Mouse (Mus musculus) kidney, adult 9 months (tissue): Measurements from ENCODE around the gene Pdzd3.
"Not testable (repeated sequence)": the region's sequence is repeated elsewhere in the genome, so short reads cannot be mapped to it uniquely, and the experiment has no call there.

ENCODE experiments used
- DNase-seq: peaks from one replicate; pipeline ENCODE4 v3.0.0; 2022

Pdzd3 gene

DNA sequence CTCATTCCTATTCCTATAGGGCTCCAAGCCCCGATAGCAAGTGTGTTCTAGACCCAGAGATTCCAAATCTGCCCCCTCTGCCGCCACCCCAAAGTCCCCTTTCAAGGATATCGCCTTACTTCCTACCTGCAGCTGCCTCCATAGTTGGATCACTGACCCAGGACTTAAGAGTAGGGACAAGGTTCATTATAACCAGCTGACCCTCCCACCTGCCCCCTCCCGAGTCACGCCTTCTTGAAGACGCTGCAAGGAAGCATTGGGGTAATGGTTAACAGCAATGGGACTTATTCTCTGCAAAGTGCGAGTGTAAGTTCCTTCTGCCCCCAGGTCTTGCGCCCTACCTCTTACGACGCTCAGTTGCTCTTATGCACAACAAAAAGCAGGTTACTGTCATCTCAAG lies at the start of gene Pdzd3:
TSS of gene Pdzd3 (minus strand) at position 158 of the 400 bp plus-strand sequence.
- peak; percentile 92 for DNase-seq

DNA sequence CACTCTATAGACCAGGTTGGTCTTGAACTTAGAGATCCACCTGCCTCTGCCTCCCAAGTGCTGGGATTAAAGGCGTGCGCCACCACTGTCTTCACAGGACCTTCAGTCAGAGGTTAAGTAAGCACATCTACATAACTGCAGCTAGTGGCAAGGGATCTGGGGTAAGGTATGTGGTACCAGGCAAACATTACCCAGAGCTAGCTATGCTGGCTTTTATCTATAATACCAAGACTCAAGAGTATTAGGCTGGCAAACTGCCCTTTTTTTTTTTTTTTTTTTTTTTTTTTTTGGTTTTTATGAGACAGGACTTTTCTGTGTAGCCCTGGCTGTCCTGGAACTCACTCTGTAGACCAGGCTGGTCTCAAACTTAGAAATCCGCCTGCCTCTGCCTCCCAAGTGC lies 48.7 kb upstream of the Pdzd3 start:
- not testable (repeated sequence) for DNase-seq

DNA sequence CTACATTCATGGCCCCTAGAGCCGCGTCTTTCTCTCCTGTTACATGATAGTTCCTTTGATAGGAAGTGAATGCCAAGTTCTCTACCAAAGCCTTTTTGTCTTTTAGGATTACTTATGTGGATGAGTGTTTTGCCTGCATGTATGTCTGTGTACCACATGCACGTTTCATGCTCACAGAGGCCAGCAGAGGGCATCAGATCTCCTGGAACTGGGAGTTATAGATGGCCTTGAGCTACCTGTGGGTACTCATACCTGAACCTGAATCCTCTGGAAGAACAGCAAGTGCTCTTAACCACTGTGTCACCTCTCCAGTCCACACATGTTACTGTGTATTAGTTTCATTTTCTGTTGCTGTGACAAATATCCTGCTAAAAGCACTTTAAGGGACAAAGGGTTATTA lies 41.2 kb upstream of the Pdzd3 start:
- DNase-seq = peak; percentile 76

GRCm38 (mm10) chr9:44288959-44289291 lies 37.7 kb upstream of the Pdzd3 start:
- DNase-seq = no peak

- DNase-seq = no peak
Observed at GRCm38 (mm10) chr9:44288076-44288958, 37.0 kb upstream of the Pdzd3 start, which contains the start of gene Abcg4. Abcg4 (minus strand) TSS chr9:44288615.

GRCm38 (mm10) chr9:44287401-44288075 lies 36.3 kb upstream of the Pdzd3 start:
- no peak for DNase-seq

DNA sequence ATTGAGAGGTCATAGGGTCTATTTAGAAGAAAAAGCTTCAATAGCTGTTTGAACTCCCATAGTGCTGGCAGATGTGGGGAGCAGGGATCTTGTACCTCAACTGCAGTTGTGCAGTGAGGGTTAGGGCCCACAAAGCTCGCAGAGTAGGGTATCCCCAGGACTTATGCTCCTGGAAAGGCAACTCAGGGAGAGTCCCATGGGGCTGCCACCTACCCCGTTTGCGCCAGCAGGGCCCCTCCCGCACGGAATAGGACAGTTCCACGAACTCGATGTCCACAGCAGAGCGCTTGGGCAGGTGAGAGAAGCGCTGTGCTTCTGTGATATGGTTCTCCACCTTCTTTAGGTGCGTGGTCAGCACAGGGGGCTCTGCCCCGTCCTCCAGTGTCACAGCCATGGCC lies 35.7 kb upstream of the Pdzd3 start:
- no peak for DNase-seq

DNA sequence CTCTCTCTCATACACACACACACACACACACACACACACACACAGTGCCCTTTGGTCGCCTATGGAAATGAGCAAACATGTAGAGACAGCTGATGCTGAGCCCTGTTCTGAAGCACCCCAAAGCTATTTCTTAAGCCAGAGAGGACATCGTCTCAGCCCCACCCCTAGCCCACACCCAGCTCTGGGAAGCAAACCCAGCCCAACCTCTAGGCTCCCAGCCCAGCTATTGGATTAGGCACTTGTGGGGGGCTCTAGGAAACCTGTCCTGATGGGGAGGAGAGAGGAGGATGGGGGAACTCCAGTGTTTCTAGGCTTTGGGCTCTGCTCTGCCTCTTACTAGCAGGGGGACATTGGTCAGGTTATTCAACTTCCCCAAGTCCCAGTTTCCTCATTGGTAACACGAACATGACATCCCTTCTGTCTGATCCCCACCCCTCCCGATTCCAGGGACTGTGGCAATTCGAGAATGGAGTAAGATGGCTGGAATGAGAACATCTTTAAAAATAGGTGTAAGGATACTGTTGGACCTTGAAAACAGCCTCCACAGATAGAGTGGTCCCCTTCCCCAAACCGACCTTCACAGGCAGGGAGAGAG lies 35.1 kb upstream of the Pdzd3 start:
- no peak for DNase-seq

GRCm38 (mm10) chr9:44283183-44283582 lies 31.9 kb upstream of the Pdzd3 start:
- DNase-seq = no peak

GRCm38 (mm10) chr9:44269973-44270372 lies 18.7 kb upstream of the Pdzd3 start:
- no peak for DNase-seq

DNA sequence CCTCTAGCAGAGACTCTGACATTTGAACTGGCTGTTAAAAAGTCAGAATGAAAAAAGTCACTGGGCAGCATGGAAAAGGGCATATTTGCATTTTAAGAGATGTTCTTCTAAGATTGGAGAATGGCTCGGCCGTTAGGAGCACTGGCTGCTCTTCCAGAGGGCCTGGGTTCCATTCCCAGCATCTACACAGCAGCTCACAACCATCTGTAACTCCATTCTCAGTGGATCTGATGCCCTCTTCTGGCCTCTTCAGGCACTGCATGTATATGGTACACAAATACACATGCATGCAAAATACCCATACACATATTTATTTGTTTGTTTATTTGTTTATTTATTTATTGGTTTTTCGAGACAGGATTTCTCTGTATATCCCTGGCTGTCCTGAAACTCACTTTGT lies 17.8 kb upstream of the Pdzd3 start:
- peak; percentile 61 for DNase-seq

DNA sequence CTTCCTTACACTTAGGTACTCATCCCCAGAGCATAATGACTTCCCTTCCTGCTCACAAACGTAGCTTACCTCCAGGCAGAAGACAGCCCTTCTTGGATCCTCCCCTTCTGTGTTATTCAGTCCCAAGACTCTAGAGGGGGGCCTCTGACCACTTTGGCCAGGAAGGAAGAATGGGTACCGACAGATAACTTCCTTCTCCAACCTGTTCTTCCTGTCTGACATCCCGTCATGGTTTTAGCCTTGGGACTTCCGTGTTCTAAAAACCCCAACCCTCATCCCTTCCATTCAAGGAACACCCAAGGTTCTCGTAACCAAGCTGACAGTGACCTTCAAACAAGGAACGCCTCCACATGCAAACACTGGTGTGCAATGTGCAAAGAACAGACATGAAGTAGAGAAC lies 17.2 kb upstream of the Pdzd3 start, which contains the start of gene Nlrx1:
TSS of gene Nlrx1 (minus strand) at position 168 of the 400 bp plus-strand sequence.
- no peak for DNase-seq

GRCm38 (mm10) chr9:44268027-44268360 lies 16.7 kb upstream of the Pdzd3 start:
- peak; percentile 94 for DNase-seq

DNA sequence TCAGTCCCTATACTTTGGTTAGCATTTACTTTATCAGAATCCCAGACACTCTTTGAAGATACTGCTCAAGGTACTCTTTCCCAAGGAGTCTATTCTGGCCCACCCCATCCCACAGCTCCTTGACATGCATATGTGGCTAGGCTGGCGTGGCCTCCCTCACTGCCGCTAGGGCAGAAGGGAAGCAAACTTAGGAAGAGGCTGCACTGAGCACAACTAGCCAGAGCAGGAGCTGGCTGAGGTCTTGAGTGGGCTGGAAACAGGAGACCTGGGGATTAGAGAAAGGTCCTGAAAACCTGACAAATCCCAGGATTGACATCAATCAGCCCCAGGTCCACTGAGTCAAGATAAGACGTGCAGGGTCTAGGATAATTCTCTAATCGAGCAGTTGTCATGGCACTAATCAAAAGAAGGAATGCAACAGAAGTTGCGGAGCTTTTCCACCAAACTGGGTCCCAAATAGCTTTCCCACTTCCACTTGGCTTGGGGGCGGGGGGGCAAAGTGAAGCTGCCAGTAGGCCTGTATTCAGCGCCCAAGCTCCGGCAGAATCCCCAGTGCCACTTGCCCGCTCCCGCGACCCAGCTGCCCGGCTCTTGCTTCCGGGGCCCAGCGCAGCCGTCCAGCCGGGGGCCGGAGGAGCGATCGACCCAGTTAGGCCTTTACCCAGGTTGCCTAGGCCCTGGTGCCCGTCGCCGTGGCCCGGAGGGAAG lies 16.2 kb upstream of the Pdzd3 start:
- DNase-seq = peak; percentile 39

GRCm38 (mm10) chr9:44266478-44267226 lies 15.4 kb upstream of the Pdzd3 start:
- DNase-seq = no peak

DNA sequence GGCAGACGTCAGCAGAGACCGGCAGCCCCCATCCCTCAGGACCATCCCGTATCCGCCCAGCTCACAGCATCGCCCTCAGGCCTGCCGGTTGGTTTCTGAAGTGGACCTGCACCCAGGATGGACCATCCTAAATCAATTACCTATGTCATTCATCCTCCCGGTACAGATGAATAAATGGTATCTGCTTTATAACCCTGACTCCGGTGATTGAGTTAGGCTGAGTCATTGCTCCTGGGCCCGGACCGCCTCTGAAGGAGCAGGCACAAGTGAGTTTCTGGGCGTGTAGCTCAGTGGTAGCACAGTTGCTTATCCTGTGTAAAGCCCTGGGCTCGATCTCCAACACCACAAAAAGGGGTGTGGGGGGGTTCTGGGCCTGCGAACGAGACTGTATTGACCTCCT lies 10.1 kb upstream of the Pdzd3 start:
- DNase-seq = no peak

DNA sequence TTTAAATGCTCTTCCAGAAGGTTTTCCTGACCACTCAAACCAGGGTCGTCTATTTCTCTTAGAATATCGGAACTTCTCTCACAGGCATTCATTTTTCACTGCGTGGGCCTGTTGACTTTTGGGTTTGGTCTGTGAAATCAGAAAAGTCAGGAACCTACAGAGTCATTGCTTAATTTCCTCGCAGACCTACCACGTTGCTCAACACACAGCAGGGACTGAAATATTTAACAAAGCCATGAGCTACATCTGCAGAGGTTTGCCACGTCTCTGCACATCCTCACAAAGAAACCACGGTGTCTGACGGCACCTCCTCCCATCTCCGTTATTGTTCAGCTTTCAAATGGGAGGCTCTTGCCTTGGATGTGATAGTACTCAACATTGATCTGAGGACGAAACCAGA lies 7.7 kb upstream of the Pdzd3 start:
- DNase-seq = no peak

DNA sequence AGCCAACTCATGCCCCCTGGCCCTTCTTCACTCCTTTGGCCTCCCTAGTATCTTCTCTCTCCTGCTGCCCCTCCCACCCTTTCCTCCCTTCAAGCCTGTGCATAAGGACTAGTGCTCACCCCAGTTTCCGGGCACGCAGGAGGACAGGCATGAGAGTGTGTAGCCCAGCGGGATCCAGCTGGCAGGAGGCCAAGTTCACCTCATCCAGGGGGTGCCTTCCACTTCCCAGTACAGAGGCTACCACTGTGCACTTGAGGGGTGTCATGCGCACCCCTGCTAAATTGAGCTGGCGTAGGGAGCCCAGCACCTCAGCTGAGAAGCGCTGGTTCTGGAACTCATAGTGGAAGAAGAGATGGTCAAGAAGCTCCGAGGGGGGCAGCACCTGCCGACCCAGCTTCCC lies 4.9 kb upstream of the Pdzd3 start:
- no peak for DNase-seq

DNA sequence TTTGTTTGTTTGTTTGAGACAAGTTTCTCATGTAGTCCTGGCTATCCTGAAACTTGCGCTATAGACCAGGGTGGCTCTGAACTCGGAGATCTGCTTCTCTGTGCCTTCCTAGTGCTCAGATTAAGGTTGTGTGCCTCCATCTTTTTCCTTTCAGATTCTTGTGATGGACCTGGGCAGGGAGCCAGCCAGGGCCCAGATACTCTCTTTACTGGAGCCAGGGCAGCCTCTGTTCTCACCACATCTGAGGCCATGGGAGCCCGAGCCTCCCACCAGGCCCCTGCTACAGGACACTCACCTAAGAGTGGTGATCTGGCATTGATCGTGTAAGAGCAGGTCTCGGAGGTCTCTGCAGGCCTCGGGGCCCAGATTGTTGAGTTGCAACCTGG lies 3.9 kb upstream of the Pdzd3 start:
- DNase-seq = no peak

DNA sequence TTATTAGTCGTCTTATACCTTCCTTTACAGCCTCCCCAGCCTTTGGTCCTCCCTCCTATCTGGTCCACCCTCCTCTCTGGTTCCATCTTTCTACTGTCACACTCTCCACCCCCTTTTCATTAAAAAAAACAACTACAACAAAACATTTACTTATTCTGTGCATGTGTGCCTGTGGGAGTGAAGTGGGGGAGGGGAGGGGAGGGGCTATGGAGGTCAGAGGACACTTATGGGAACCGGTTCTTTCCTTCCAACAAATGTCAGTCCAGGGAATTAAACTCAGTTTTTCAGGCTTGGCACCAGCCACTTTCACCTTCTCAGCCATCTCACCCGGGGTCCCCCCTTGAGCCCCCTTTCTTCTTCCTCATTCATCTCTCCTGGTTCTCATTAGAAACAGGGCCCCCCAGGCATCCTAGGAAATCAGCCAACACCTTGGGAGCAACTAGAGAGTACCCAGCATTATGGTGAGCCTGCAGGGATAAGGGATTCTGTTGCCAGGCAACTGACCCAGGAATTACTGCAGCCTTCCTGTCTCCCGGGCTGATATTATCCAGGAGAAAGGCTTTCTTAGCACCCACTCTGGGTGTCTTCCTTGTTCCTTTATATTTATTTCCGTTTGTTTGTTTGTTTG lies 3.4 kb upstream of the Pdzd3 start:
- DNase-seq = no peak

- no peak for DNase-seq
Observed at GRCm38 (mm10) chr9:44253441-44253840, 2.2 kb upstream of the Pdzd3 start.

GRCm38 (mm10) chr9:44250445-44250844 lies 826 bp downstream of the Pdzd3 start:
- DNase-seq = no peak
